Mouse (Mus musculus) spleen, postnatal 10 days (tissue): ENCODE results near the gene Znrd1.
"Not testable (repeated sequence)": the region's sequence is repeated elsewhere in the genome, so short reads cannot be mapped to it uniquely, and the experiment has no call there.

Experiments
- DNase-seq, 2 experiments: peaks; one replicate each; pipeline ENCODE4 v3.0.0; 2021 to 2022; ENCODE audit warnings: low spot score in 2 of 2

Znrd1 gene

GRCm38 (mm10) chr17:36957999-36958743 lies at the start of gene Znrd1, which contains the start of gene Znrd1as:
TSS of gene Znrd1 (minus strand) at chr17:36958559.
TSS of gene Znrd1as (plus strand) at chr17:36958592.
- DNase-seq, result peak; percentile 81 to 90

GRCm38 (mm10) chr17:37003366-37003765 lies 45.0 kb upstream of the Znrd1 start:
- DNase-seq, result no peak

- DNase-seq, result no peak
Observed at GRCm38 (mm10) chr17:37002364-37003330, 44.3 kb upstream of the Znrd1 start.

GRCm38 (mm10) chr17:37000863-37001262 lies 42.5 kb upstream of the Znrd1 start, which contains the start of gene Zfp57:
TSS of gene Zfp57 (plus strand) at chr17:37001163.
- DNase-seq, result no peak

- no peak for DNase-seq
Observed at GRCm38 (mm10) chr17:36998477-36998876, 40.1 kb upstream of the Znrd1 start.

- peak; percentile 37 to 78 for DNase-seq
Observed at GRCm38 (mm10) chr17:36997033-36997735, 38.8 kb upstream of the Znrd1 start.

- no peak for DNase-seq
Observed at GRCm38 (mm10) chr17:36995448-36995847, 37.1 kb upstream of the Znrd1 start.

GRCm38 (mm10) chr17:36994528-36994927 lies 36.2 kb upstream of the Znrd1 start:
- no peak for DNase-seq

GRCm38 (mm10) chr17:36993770-36994325 lies 35.5 kb upstream of the Znrd1 start:
- DNase-seq, result no peak

- DNase-seq, result no peak
Observed at GRCm38 (mm10) chr17:36992336-36993104, 34.2 kb upstream of the Znrd1 start.

GRCm38 (mm10) chr17:36990630-36991029 lies 32.3 kb upstream of the Znrd1 start:
- not testable (repeated sequence) for DNase-seq

- no peak for DNase-seq
Observed at GRCm38 (mm10) chr17:36989437-36989836, 31.1 kb upstream of the Znrd1 start, which contains the start of gene H2-M5. TSS of gene H2-M5 (minus strand) at chr17:36989537.

GRCm38 (mm10) chr17:36988475-36988874 lies 30.1 kb upstream of the Znrd1 start:
- DNase-seq, result no peak

- no peak for DNase-seq
Observed at GRCm38 (mm10) chr17:36982253-36983155, 24.1 kb upstream of the Znrd1 start.

GRCm38 (mm10) chr17:36981845-36982244 lies 23.5 kb upstream of the Znrd1 start:
- no peak for DNase-seq

GRCm38 (mm10) chr17:36981221-36981813 lies 23.0 kb upstream of the Znrd1 start, which contains the start of gene 2410137M14Rik:
TSS of gene 2410137M14Rik (minus strand) at chr17:36981237.
- DNase-seq, result no peak

GRCm38 (mm10) chr17:36973271-36973787 lies 15.0 kb upstream of the Znrd1 start:
- DNase-seq, result no peak

GRCm38 (mm10) chr17:36972791-36973190 lies 14.4 kb upstream of the Znrd1 start:
- DNase-seq, result no peak
